Mouse (Mus musculus) cerebellum, adult 2 months (tissue): Measurements from ENCODE around the gene Syngr2.

Source experiments
- CTCF ChIP-seq: fragments of 200-500 bp; IDR thresholded peaks from 2 replicates; pipeline ENCODE4 v1.5.1; 2011; ENCODE audit warnings: low read depth, mild to moderate bottlenecking, control low read depth, low read length, moderate library complexity, borderline replicate concordance; ENCODE audit not compliant: insufficient read depth
- POLR2A ChIP-seq: fragments of 200-500 bp; IDR thresholded peaks from 2 replicates; pipeline ENCODE4 v1.6.1; 2011; ENCODE audit warnings: low read length, control low read depth, borderline replicate concordance; ENCODE audit not compliant: insufficient read depth

GRCm38 (mm10) chr11:117857462-117857861 lies 48.0 kb downstream of the Syngr2 start:
- TF ChIP-seq CTCF: no peak
- no peak for TF ChIP-seq POLR2A
